Mouse (Mus musculus) spleen, postnatal 4 days (tissue): ENCODE results near the gene Lsg1.

Experiments
- DNase-seq, 2 experiments: peaks; one replicate each; pipeline ENCODE4 v3.0.0; 2022; ENCODE audit warnings: low spot score in 2 of 2

Lsg1 gene

GRCm38 (mm10) chr16:30517666-30518283 is 69.6 kb downstream of the Lsg1 start:
- no peak for DNase-seq

GRCm38 (mm10) chr16:30516993-30517392 is 70.4 kb downstream of the Lsg1 start:
- DNase-seq, result no peak

GRCm38 (mm10) chr16:30515418-30515817 is 72.0 kb downstream of the Lsg1 start:
- DNase-seq, result peak in 1 of 2 experiments; percentile 37

GRCm38 (mm10) chr16:30513050-30514024 is 74.1 kb downstream of the Lsg1 start:
- DNase-seq, result no peak

GRCm38 (mm10) chr16:30512375-30513049 is 74.9 kb downstream of the Lsg1 start:
- DNase-seq, result no peak

- no peak for DNase-seq
These were observed 75.6 kb downstream of the Lsg1 start for GRCm38 (mm10) chr16:30511563-30512340.

- peak; percentile 84 to 93 for DNase-seq
These were observed 76.6 kb downstream of the Lsg1 start for GRCm38 (mm10) chr16:30510504-30511451.
